Mouse (Mus musculus) embryonic facial prominence, embryonic 13.5 days (tissue): Measurements from ENCODE around the gene Car9. TPM values are rescaled to one million over a fixed set of nuclear protein-coding genes. Genes with fewer than 3 reads are reported as not detected.
"Not testable (repeated sequence)": the region's sequence is repeated elsewhere in the genome, so short reads cannot be mapped to it uniquely, and the experiment has no call there.

Source experiments
- ATAC-seq: fragments of 200-750 bp; cut with Nextera tagmentation; 2 replicates; pipeline ENCODE4 v1.8.0; 2017; ENCODE audit warnings: low read depth; ENCODE audit not compliant: insufficient number of reproducible peaks, insufficient read depth, low FRiP score, low TSS enrichment
- H3K27ac ChIP-seq: fragments of 300-500 bp; sonication (generic); 2 replicates; pipeline ENCODE4 v1.5.1; 2015; ENCODE audit warnings: moderate library complexity, mild to moderate bottlenecking, inconsistent platforms
- H3K27me3 ChIP-seq: fragments of 300-500 bp; sonication (generic); 2 replicates; pipeline ENCODE4 v1.6.1; 2015; ENCODE audit warnings: mild to moderate bottlenecking, inconsistent platforms
- H3K36me3 ChIP-seq: fragments of 300-500 bp; sonication (generic); 2 replicates; pipeline ENCODE4 v1.6.1; 2015; ENCODE audit warnings: mild to moderate bottlenecking, inconsistent platforms
- H3K4me1 ChIP-seq: fragments of 300-500 bp; sonication (generic); 2 replicates; pipeline ENCODE4 v1.6.1; 2015; ENCODE audit warnings: inconsistent platforms
- H3K4me2 ChIP-seq: fragments of 300-500 bp; sonication (generic); 2 replicates; pipeline ENCODE4 v1.6.1; 2015; ENCODE audit warnings: moderate library complexity, mild to moderate bottlenecking, inconsistent platforms
- H3K4me3 ChIP-seq: fragments of 300-500 bp; sonication (generic); 2 replicates; pipeline ENCODE4 v1.5.1; 2015; ENCODE audit warnings: mild to moderate bottlenecking, inconsistent platforms
- H3K9ac ChIP-seq: fragments of 300-500 bp; sonication (generic); 2 replicates; pipeline ENCODE4 v1.6.1; 2015; ENCODE audit warnings: mild to moderate bottlenecking, inconsistent platforms
- H3K9me3 ChIP-seq: fragments of 300-500 bp; sonication (generic); 2 replicates; pipeline ENCODE4 v1.6.1; 2016; ENCODE audit warnings: inconsistent platforms
- WGBS: fragments of 180-500 bp; shearing (Covaris S2); methylation state at CpG from one replicate; pipeline ENCODE4 v1.1.7; 2015; ENCODE audit warnings: mixed read lengths; 5-methylcytosine and 5-hydroxymethylcytosine counted together
- polyA plus RNA-seq: library from polyadenylated mRNA; unstranded; fragments of >200 nt; fragmentation: Nextera tagmentation; extraction: Ambion mirVana; gene quantifications from 2 replicates; pipeline ENCODE4 v1.2.1, GENCODE M21; 2015

The Car9 gene
- polyA plus RNA-seq, 1 experiment from 2014 or later = 1.5 TPM

DNA sequence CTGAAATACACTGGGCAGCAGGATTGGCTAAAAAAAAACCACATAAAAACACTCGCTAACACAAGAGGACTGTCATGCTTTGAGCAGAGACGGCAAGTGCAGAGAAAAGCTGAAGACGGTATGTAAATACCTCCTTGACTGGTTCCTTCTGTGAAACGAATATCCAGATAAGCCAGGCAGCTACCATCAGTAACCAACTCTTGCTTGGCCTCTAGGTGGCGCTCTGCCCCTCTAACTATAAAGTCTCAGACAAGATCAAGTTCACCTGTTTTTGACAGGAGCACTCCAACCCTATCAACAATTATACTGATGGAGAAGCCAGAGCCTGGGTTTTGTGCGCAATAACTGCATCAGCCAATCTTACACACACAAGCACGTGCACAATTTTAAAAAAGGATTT, 23.8 kb downstream of the Car9 start:
- H3K9me3 ChIP-seq = no peaks in the 10 kb centered on the region
- no peak overlapping the region for H3K9ac ChIP-seq
- H3K27ac ChIP-seq = no peak overlapping the region
- no peak overlapping the region for H3K4me3 ChIP-seq
- no peak for ATAC-seq
- H3K4me2 ChIP-seq = no peak overlapping the region
- no peaks in the 10 kb centered on the region for H3K4me1 ChIP-seq
- peaks cover 47% of the 10 kb centered on the region for H3K36me3 ChIP-seq
- peaks cover 5% of the 10 kb centered on the region; the same call in 1 of the 2 replicates for H3K27me3 ChIP-seq
- 23% methylated on average over 7 of the region's 7 CpGs for WGBS

DNA sequence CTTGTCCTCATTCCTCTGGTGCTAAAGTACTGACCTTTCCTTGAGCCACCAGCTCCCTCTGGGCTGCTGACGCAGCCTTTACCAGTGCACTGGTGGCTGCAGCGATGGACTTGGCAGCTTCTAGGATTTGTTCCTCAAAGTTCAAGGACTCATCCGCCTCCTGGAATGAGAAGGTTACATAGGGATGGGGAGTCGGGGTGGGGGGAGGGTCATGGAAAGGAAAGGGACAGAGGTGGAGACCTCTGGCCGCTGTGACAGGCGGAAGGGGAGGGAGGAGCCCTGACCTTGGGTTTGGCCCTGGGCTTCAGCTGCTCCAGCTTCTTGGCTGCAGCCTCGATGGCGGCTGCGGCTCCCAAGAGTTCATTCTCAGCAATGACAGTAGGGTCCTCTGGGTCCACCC, 26.5 kb downstream of the Car9 start:
- Histone ChIP-seq H3K9me3 (no peaks in the 10 kb centered on the region), H3K4me2 (no peak overlapping the region), H3K27ac (no peak overlapping the region), H3K36me3 (peaks cover 73% of the 10 kb centered on the region), H3K9ac (no peak overlapping the region), H3K4me3 (no peak overlapping the region), H3K27me3 (no peaks in the 10 kb centered on the region), H3K4me1 (no peaks in the 10 kb centered on the region)
- ATAC-seq = no peak
- 91% methylated on average over 9 of the region's 9 CpGs for WGBS

DNA sequence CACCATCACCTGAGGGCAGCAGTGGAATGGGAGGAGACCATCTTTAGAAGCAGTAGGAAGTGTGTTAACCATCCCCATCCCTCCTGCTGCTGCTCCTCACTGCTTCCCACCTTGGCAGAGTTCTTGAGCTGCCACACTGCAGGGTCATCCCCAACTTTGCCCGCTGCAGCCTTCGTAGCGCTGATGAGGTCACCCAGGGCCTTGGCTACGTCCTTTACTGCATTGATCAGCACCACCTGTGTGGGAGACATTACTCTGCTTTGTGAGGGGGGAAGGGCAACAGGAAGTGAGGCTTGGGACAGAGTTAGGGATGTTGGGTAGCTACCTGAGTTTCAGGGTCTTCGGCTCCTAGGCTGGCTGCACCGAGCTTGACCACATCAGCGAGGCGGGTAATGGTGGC, 28.9 kb downstream of the Car9 start:
- ATAC-seq = no peak
- 96% methylated on average over 8 of the region's 8 CpGs for WGBS
- Histone ChIP-seq H3K4me1 (no peaks in the 10 kb centered on the region), H3K27ac (no peak overlapping the region), H3K4me3 (no peak overlapping the region), H3K36me3 (peaks cover 97% of the 10 kb centered on the region), H3K4me2 (no peak overlapping the region), H3K27me3 (no peaks in the 10 kb centered on the region), H3K9me3 (no peaks in the 10 kb centered on the region), H3K9ac (no peak overlapping the region)

DNA sequence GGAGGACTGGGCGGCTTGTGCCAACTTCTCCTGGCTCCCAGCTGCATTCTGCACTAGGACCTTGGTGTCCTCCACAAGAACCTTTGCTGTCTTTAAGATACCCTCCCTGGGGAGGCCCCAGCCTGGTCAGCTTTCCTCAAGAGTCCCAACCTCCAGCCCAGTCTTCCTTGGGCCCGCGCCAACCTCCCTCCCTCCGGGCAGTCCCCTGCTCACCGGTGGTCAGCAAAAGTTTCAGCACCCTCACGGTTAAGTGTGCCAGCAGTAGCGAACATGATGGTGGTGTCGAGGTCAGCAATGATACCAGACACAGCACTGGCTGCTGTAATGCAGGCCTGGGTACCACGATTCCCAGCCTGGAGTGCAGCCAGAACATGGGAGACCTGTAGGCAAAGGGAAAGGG, 29.3 kb downstream of the Car9 start:
- Histone ChIP-seq H3K27me3 (no peaks in the 10 kb centered on the region), H3K4me2 (no peak overlapping the region), H3K9ac (no peak overlapping the region), H3K4me1 (no peaks in the 10 kb centered on the region), H3K36me3 (peaks cover 98% of the 10 kb centered on the region), H3K9me3 (no peaks in the 10 kb centered on the region), H3K4me3 (no peak overlapping the region), H3K27ac (no peak overlapping the region)
- 92% methylated on average over 9 of the region's 9 CpGs for WGBS
- no peak for ATAC-seq

DNA sequence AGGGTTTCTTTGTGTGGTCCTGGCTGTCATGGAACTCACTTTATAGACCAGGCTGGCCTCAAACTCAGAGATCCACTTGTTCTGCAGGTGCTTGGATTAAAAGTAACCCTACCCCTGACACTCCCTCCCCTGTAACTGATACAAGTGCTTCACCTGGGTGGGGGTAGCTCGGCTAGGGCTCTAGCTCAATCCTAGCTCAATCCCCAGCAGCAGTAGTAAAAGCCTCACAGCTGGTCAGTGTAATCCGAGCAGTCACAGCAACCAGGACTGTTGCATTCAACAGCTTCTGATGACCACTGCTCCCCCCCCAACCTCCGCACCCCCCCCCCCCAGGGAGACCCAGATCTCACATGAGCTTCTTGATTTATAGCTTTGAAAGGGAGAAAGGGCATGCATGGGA, 35.3 kb downstream of the Car9 start:
- H3K9ac ChIP-seq = no peak overlapping the region
- H3K9me3 ChIP-seq = no peaks in the 10 kb centered on the region
- H3K4me3 ChIP-seq = no peak overlapping the region
- no peak overlapping the region for H3K4me2 ChIP-seq
- no peaks in the 10 kb centered on the region for H3K27me3 ChIP-seq
- peaks cover 99% of the 10 kb centered on the region for H3K36me3 ChIP-seq
- no peak overlapping the region for H3K27ac ChIP-seq
- H3K4me1 ChIP-seq = no peaks in the 10 kb centered on the region
- WGBS = 56% methylated on average over 3 of the region's 3 CpGs
- ATAC-seq = no peak

DNA sequence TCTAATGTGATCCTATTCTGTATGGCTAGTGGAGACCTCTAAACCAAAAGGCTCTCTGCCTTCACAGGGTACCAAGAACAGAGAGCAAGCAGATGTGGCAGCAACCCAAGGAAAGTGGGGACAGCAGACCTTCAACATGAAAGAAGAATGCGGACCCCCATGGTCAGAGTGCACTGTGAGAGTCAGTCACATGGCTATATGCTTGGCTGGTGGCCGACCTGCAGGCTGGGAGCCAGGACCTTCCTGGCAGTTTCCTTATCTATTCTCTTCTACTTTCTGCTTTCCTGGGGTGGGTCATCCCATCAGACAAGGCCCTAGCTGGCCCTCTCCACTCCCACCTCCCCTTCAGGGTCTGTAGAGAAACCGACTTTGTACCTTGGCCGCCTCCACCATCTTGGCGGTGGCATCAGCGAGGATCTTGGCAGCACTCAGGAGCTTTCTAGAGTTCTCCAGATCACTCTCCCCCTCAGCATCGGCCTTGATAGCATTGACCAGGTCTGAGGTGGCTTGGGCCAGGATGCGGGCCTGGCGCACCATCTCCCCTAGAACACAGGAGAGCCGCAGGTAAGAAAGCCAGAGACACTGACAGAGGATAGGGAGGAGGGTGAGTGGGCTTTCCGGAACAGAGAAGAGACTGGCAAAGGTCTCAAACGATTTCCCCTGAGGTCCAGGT, 39.7 kb downstream of the Car9 start:
- Histone ChIP-seq H3K4me3 (no peak overlapping the region), H3K4me1 (no peaks in the 10 kb centered on the region), H3K27me3 (no peaks in the 10 kb centered on the region), H3K9me3 (no peaks in the 10 kb centered on the region), H3K27ac (no peak overlapping the region), H3K36me3 (peaks cover 100% of the 10 kb centered on the region), H3K9ac (no peak overlapping the region), H3K4me2 (no peak overlapping the region)
- WGBS = 95% methylated on average over 12 of the region's 12 CpGs
- no peak for ATAC-seq

DNA sequence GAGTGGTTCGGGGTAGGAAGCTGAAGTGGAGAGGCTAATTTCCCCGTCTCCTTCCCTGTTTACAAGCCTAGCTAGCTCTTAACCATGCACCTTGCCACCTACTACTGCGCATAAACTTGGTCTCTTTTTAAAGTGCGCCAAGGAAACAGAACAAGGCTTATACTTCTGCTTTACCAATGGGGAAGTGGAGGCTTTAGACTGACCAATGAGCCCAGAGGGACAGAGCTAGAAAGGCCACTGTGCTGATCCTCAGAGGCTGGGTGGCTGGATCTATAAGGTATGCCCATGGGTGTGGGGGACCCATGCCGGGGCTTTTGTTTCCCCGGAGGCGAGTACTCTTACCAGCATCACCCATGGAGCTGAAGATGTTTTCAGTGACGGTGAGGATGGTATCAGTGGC, 40.4 kb downstream of the Car9 start:
- H3K4me3 ChIP-seq = no peak overlapping the region
- H3K4me1 ChIP-seq = no peaks in the 10 kb centered on the region
- H3K27ac ChIP-seq = no peak overlapping the region
- no peak overlapping the region for H3K4me2 ChIP-seq
- peaks cover 2% of the 10 kb centered on the region; the same call in 1 of the 2 replicates for H3K9me3 ChIP-seq
- H3K36me3 ChIP-seq = peaks cover 100% of the 10 kb centered on the region
- ATAC-seq = no peak
- WGBS = 93% methylated on average over 8 of the region's 8 CpGs
- H3K27me3 ChIP-seq = no peaks in the 10 kb centered on the region
- no peak overlapping the region for H3K9ac ChIP-seq

DNA sequence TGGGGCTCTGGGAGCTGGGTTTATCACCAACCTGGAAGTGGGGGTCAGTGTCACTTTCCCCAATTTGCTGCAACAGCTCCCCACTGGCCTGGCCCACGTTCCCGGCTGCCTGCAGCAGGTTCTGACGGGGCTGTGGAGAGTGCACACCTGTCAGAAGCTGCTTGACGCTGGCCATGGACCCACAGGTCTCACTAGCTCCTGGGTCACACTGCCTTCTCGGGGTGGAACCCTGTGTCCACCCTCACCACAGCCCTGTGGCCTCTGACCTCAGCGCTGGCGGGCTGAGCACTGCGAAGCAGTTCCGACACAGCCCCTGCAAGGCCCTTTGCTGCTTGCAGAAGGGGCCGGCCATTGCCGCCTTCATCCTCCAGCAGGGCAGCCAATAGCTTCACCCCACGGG, 42.3 kb downstream of the Car9 start:
- H3K27me3 ChIP-seq = no peaks in the 10 kb centered on the region
- H3K27ac ChIP-seq = no peak overlapping the region
- no peak overlapping the region for H3K9ac ChIP-seq
- H3K36me3 ChIP-seq = peaks cover 100% of the 10 kb centered on the region
- H3K4me2 ChIP-seq = no peak overlapping the region
- peaks cover 4% of the 10 kb centered on the region; the same call in 1 of the 2 replicates for H3K9me3 ChIP-seq
- ATAC-seq = no peak
- no peak overlapping the region for H3K4me3 ChIP-seq
- 91% methylated on average over 12 of the region's 12 CpGs for WGBS
- no peaks in the 10 kb centered on the region for H3K4me1 ChIP-seq

DNA sequence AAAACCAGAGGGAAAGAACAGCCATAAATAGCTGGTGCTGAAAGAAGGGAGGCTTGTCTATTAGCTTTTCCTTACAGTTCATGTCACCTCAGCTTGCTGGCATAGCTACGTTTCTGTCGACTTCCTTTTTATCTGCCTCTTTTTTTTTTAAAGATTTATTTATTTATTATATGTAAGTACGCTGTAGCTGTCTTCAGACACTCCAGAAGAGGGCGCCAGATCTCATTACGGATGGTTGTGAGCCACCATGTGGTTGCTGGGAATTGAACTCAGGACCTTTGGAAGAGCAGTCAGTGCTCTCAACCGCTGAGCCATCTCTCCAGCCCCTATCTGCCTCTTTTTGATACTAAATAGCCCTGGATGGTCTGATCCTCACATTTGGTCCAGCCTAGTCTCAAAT, 45.1 kb downstream of the Car9 start:
- H3K27me3 ChIP-seq, H3K9me3 ChIP-seq, ATAC-seq, H3K4me1 ChIP-seq, H3K27ac ChIP-seq, H3K4me2 ChIP-seq, H3K4me3 ChIP-seq, H3K9ac ChIP-seq: not testable (repeated sequence)
- 88% methylated on average over 6 of the region's 6 CpGs for WGBS
- H3K36me3 ChIP-seq = peaks cover 98% of the 10 kb centered on the region

DNA sequence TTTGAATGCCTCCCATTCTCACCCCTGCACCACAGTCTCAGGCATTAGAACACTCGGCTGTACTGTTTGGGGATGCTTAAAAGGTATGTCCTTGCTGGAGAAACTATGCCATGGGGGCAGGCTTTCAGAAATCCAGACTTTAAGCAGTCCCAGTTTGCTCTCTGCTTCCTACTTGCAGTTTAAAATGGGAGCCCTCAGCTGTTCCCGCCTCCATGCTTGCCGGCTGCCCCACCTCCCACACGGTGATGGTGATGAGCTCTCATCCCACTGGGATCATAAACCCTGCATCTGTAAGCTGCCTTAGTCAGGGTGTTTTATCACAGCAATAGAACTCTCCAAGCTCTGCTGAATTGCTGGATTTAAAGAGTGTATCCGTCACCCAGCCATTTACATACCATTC, 45.7 kb downstream of the Car9 start:
- Histone ChIP-seq H3K4me2 (no peak overlapping the region), H3K4me1 (peaks cover 5% of the 10 kb centered on the region), H3K36me3 (peaks cover 98% of the 10 kb centered on the region), H3K4me3 (no peak overlapping the region), H3K9me3 (peaks cover 4% of the 10 kb centered on the region; the same call in 1 of the 2 replicates), H3K27me3 (no peaks in the 10 kb centered on the region), H3K9ac (no peak overlapping the region), H3K27ac (no peak overlapping the region)
- 98% methylated on average over 5 of the region's 5 CpGs for WGBS
- ATAC-seq = no peak

DNA sequence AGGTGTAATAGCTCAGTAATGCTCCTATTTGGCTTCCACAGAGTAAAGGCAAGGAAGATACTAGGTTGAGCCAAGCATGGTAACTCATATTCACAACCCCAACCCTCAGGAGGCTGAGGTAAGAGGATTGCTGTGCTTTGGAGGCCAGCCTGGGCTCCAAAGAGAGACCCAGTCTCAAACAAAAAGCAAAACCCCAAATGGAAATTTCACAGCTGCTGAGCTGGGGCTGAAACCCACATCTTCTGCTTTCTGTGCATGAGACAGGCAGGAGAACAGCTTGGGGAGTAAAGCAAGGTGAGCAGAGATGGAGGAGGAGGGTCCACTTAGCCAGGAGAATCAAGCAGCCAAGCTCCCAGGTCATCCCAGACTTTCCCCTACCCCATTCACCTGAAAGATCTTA, 47.1 kb downstream of the Car9 start:
- Histone ChIP-seq H3K9me3 (peaks cover 4% of the 10 kb centered on the region; the same call in 1 of the 2 replicates), H3K4me2 (no peak overlapping the region), H3K27ac (no peak overlapping the region), H3K9ac (no peak overlapping the region), H3K4me1 (peaks cover 19% of the 10 kb centered on the region), H3K4me3 (no peak overlapping the region), H3K27me3 (no peaks in the 10 kb centered on the region), H3K36me3 (peaks cover 86% of the 10 kb centered on the region)
- ATAC-seq = no peak

DNA sequence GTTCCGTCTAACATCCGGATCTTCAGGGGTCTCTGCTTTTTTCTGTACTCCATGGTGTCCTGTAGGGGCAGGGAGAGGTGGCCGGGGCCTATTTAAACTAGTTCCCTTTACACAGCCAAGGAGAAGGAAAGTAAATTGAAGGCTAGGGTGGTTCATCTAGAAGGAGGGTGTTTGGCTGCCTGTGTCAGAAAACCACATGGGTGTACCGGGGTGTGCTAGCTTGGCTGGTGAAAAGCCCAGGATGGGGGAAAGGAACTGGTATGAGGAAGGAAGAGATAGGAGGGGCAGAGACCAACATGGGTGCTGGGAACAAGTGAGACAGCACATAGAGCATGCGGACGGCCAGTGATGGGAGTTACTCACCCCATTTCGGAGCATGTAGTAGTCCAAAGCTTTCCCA, 49.2 kb downstream of the Car9 start:
- Histone ChIP-seq H3K4me2 (no peak overlapping the region), H3K9me3 (peaks cover 4% of the 10 kb centered on the region; the same call in 1 of the 2 replicates), H3K36me3 (peaks cover 65% of the 10 kb centered on the region), H3K4me1 (peaks cover 40% of the 10 kb centered on the region), H3K27ac (no peak overlapping the region), H3K9ac (no peak overlapping the region), H3K4me3 (no peak overlapping the region), H3K27me3 (no peaks in the 10 kb centered on the region)
- 95% methylated on average over 7 of the region's 7 CpGs for WGBS
- ATAC-seq = no peak
